Mouse (Mus musculus): ENCODE results near the gene 9130008F23Rik. TPM values are rescaled to one million over a fixed set of nuclear protein-coding genes. Genes with fewer than 3 reads are reported as not detected.

Gene 9130008F23Rik
- total and polyA plus RNA-seq, 3 experiments: not detected

DNA sequence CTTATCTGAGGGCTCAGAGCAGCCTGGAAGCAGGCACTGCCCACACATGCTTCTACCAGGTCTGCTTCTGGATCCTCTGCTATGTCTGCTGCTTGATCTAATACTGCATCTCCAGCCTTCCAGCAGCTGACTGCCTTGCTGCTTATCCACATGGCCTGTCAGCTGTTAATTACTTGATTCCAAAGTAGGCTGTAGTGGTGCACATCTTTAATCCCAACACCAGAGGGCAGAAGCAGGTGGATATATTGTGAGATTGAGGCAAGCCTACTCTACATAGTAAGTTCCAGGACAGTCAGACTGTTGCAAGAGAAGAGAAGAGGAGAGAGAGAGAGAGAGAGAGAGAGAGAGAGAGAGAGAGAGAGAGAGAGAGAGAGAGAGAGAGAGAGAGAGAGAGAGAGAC is 43.1 kb downstream of the 9130008F23Rik start:
- no peak overlapping the region for H3K4me3 ChIP-seq (replicated peaks in 1 of 3; ENCODE audit: low read depth in 2 of 3, low read length in 2 of 3, poor library complexity in 1 of 3)
- dilution Hi-C loops (cut with MboI; ENCODE audit: extremely low pct_ligation_motif_present, extremely low pct_unique_long_range_greater_than_20kb, low sequenced_read_pairs): no loop called here
- H3K4me2 ChIP-seq (ENCODE audit: insufficient read depth, low read depth, poor library complexity, severe bottlenecking): no peak overlapping the region
- in situ Hi-C loops (cut with MboI; ENCODE audit: low pct_ligation_motif_present, low pct_unique_long_range_greater_than_20kb, low sequenced_read_pairs): no loop called here
- no peak for TF ChIP-seq GABPA (IDR thresholded peaks at IDR 0.05; ENCODE audit: insufficient replicate concordance, low read depth, low read length)
- no peak for TF ChIP-seq PAX5 (IDR thresholded peaks at IDR 0.05; ENCODE audit: low read length)
- no peak for TF ChIP-seq MAZ (IDR thresholded peaks at IDR 0.05; ENCODE audit: low read depth, low read length)
- TF ChIP-seq ZNF384 (IDR thresholded peaks at IDR 0.05; ENCODE audit: low read depth, low read length): no peak
- TF ChIP-seq CTCF (conservative IDR thresholded peaks at IDR 0.05 in 1 of 2, IDR thresholded peaks at IDR 0.05 in 1 of 2; ENCODE audit: low read depth in 2 of 2, low read length in 2 of 2): peak in 1 of 2 experiments; percentile 33; a peak in 2 of 4 replicates
- TF ChIP-seq EP300 (IDR thresholded peaks at IDR 0.05; ENCODE audit: low read length): no peak
- no peak for TF ChIP-seq MEF2A (IDR thresholded peaks at IDR 0.05; ENCODE audit: borderline replicate concordance, low read depth, low read length)
- TF ChIP-seq ZKSCAN1 (IDR thresholded peaks at IDR 0.05; ENCODE audit: borderline replicate concordance, low read depth, low read length): no peak
- TF ChIP-seq BHLHE40 (IDR thresholded peaks at IDR 0.05; ENCODE audit: low read depth, low read length): no peak
- TF ChIP-seq CHD1 (IDR thresholded peaks at IDR 0.05; ENCODE audit: low read depth, low read length): no peak
- TF ChIP-seq SMC3 (IDR thresholded peaks at IDR 0.05; ENCODE audit: low read depth, low read length): peak; percentile 15; the same call in 1 of the 2 replicates
- no peak for TF ChIP-seq CHD2 (IDR thresholded peaks at IDR 0.05; ENCODE audit: low read length)
- peak; percentile 4 for DNase-seq (ENCODE audit: extremely low read depth)
- no peak overlapping the region for H3K9ac ChIP-seq (ENCODE audit: insufficient read depth, low read depth)
- no peaks in the 10 kb centered on the region for H3K79me2 ChIP-seq (replicated peaks; ENCODE audit: control insufficient read depth, extremely low read depth, insufficient read depth, poor library complexity, severe bottlenecking)
- no peaks in the 10 kb centered on the region for H3K36me3 ChIP-seq (replicated peaks in 1 of 2; ENCODE audit: control insufficient read depth in 1 of 2, insufficient read depth in 1 of 2, low read length in 1 of 2)
- no peaks in the 10 kb centered on the region for H3K4me1 ChIP-seq (ENCODE audit: control insufficient read depth in 1 of 2, insufficient read depth in 2 of 2)
- H3K9me3 ChIP-seq (replicated peaks; ENCODE audit: low read length): peaks cover 18% of the 10 kb centered on the region
- H3K27me3 ChIP-seq (replicated peaks): no peaks in the 10 kb centered on the region
- no peak overlapping the region for H3K27ac ChIP-seq (ENCODE audit: insufficient read depth, low read depth)

DNA sequence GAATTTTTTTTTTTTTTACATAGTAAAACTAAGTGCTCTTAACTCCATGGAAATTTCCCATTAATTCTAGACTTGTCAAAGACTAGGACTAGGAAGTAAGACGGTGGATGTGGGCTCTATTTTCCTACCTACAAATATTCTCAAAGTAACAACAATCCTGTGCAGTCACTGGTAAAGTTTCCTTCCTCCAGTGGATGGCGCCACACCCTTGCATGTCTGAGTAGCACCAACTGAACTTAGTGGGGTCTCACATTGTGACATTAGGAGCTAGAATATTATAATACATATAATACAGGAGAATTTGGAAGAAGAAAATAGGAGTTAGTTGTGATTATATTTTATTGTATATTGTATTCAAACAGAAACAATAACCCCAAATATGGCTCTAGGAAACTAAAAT is 48.5 kb downstream of the 9130008F23Rik start:
- Histone ChIP-seq H3K4me3 (replicated peaks in 1 of 3; ENCODE audit: low read depth in 2 of 3, low read length in 2 of 3, poor library complexity in 1 of 3) (no peak overlapping the region), H3K36me3 (replicated peaks in 1 of 2; ENCODE audit: control insufficient read depth in 1 of 2, insufficient read depth in 1 of 2, low read length in 1 of 2) (no peaks in the 10 kb centered on the region)
- DNase-seq (ENCODE audit: extremely low read depth): no peak

More for the DNA sequence above, 48.5 kb downstream of the 9130008F23Rik start:
- in situ Hi-C loops (cut with MboI; ENCODE audit: low pct_ligation_motif_present, low pct_unique_long_range_greater_than_20kb, low sequenced_read_pairs): no loop called here
- H3K27ac ChIP-seq (ENCODE audit: insufficient read depth, low read depth): no peak overlapping the region
- H3K9me3 ChIP-seq (replicated peaks; ENCODE audit: low read length): peaks cover 15% of the 10 kb centered on the region
- dilution Hi-C loops (cut with MboI; ENCODE audit: extremely low pct_ligation_motif_present, extremely low pct_unique_long_range_greater_than_20kb, low sequenced_read_pairs): no loop called here
- no peaks in the 10 kb centered on the region for H3K79me2 ChIP-seq (replicated peaks; ENCODE audit: control insufficient read depth, extremely low read depth, insufficient read depth, poor library complexity, severe bottlenecking)
- H3K27me3 ChIP-seq (replicated peaks): no peaks in the 10 kb centered on the region
- no peak overlapping the region for H3K4me2 ChIP-seq (ENCODE audit: insufficient read depth, low read depth, poor library complexity, severe bottlenecking)
- no peak overlapping the region for H3K9ac ChIP-seq (ENCODE audit: insufficient read depth, low read depth)
- H3K4me1 ChIP-seq (ENCODE audit: control insufficient read depth in 1 of 2, insufficient read depth in 2 of 2): no peaks in the 10 kb centered on the region
- TF ChIP-seq BHLHE40 (IDR thresholded peaks at IDR 0.05; ENCODE audit: low read depth, low read length) (no peak), KAT2A (IDR thresholded peaks at IDR 0.05; ENCODE audit: insufficient replicate concordance, low read length) (no peak), ELF1 (IDR thresholded peaks at IDR 0.05; ENCODE audit: low read depth, low read length) (no peak), ZNF384 (IDR thresholded peaks at IDR 0.05; ENCODE audit: low read depth, low read length) (no peak)

Other genes with a start within 250 kb of the 9130008F23Rik start
- not detected in 2 replicates for gene Esp3, start 248.5 kb downstream of the 9130008F23Rik start, total RNA-seq (2012; rRNA removed)
- gene Esp3, start 248.5 kb downstream of the 9130008F23Rik start, total RNA-seq (2014; rRNA removed): not detected in 2 replicates
- gene Esp3, start 248.5 kb downstream of the 9130008F23Rik start, polyA plus RNA-seq (2012; ENCODE audit: insufficient read length, low read depth): not detected in 2 replicates
- not detected in 2 replicates for gene Esp1, start 153.4 kb downstream of the 9130008F23Rik start, total RNA-seq (2012; rRNA removed)
- not detected in 2 replicates for gene Esp1, start 153.4 kb downstream of the 9130008F23Rik start, total RNA-seq (2014; rRNA removed)
- not detected in 2 replicates for gene Esp1, start 153.4 kb downstream of the 9130008F23Rik start, polyA plus RNA-seq (2012; ENCODE audit: insufficient read length, low read depth)
- not detected in 2 replicates for gene Crisp2, start 73.6 kb downstream of the 9130008F23Rik start, total RNA-seq (2012; rRNA removed)
- gene Crisp2, start 73.6 kb downstream of the 9130008F23Rik start, total RNA-seq (2014; rRNA removed): not detected in 2 replicates
- gene Crisp2, start 73.6 kb downstream of the 9130008F23Rik start, polyA plus RNA-seq (2012; ENCODE audit: insufficient read length, low read depth): not detected in 2 replicates
- gene Rhag, start 69.4 kb downstream of the 9130008F23Rik start, total RNA-seq (2012; rRNA removed): not detected in 2 replicates
- not detected in 2 replicates for gene Rhag, start 69.4 kb downstream of the 9130008F23Rik start, total RNA-seq (2014; rRNA removed)
- gene Rhag, start 69.4 kb downstream of the 9130008F23Rik start, polyA plus RNA-seq (2012; ENCODE audit: insufficient read length, low read depth): not detected in 2 replicates
- not detected in 2 replicates for gene Glyatl3, start 33.8 kb upstream of the 9130008F23Rik start, total RNA-seq (2012; rRNA removed)
- gene Glyatl3, start 33.8 kb upstream of the 9130008F23Rik start, total RNA-seq (2014; rRNA removed): not detected in 2 replicates
- not detected in 2 replicates for gene Glyatl3, start 33.8 kb upstream of the 9130008F23Rik start, polyA plus RNA-seq (2012; ENCODE audit: insufficient read length, low read depth)
- gene Mut, start 54.1 kb upstream of the 9130008F23Rik start, total RNA-seq (2012; rRNA removed): 17.7 and 21.1 TPM in 2 replicates
- 19.4 and 20.8 TPM in 2 replicates for gene Mut, start 54.1 kb upstream of the 9130008F23Rik start, total RNA-seq (2014; rRNA removed)
- gene Mut, start 54.1 kb upstream of the 9130008F23Rik start, polyA plus RNA-seq (2012; ENCODE audit: insufficient read length, low read depth): 16.2 and 18.7 TPM in 2 replicates
- gene Cenpq, start 54.5 kb upstream of the 9130008F23Rik start, total RNA-seq (2012; rRNA removed): 15.9 and 17.2 TPM in 2 replicates
- gene Cenpq, start 54.5 kb upstream of the 9130008F23Rik start, total RNA-seq (2014; rRNA removed): 52.8 and 58.1 TPM in 2 replicates
- 30.5 and 33.8 TPM in 2 replicates for gene Cenpq, start 54.5 kb upstream of the 9130008F23Rik start, polyA plus RNA-seq (2012; ENCODE audit: insufficient read length, low read depth)